Mouse (Mus musculus) telencephalon, adult 2 months (tissue): ENCODE results near the gene Fam167b.
A peak's percentile ranks its signal among the peaks of the same experiment; 100 is the strongest.
"Not testable (repeated sequence)": the region's sequence is repeated elsewhere in the genome, so short reads cannot be mapped to it uniquely, and the experiment has no call there.

Experiments
- DNase-seq: peaks from one replicate; pipeline ENCODE4 v3.0.0-alpha.2; 2011; ENCODE audit warnings: low read depth, low spot score

Gene Fam167b

GRCm38 (mm10) chr4:129561184-129561583 is 17.2 kb downstream of the Fam167b start:
- no peak for DNase-seq

- no peak for DNase-seq
Observed at GRCm38 (mm10) chr4:129558321-129558955, 19.9 kb downstream of the Fam167b start.

GRCm38 (mm10) chr4:129557256-129557808 is 21.0 kb downstream of the Fam167b start:
- no peak for DNase-seq

DNA sequence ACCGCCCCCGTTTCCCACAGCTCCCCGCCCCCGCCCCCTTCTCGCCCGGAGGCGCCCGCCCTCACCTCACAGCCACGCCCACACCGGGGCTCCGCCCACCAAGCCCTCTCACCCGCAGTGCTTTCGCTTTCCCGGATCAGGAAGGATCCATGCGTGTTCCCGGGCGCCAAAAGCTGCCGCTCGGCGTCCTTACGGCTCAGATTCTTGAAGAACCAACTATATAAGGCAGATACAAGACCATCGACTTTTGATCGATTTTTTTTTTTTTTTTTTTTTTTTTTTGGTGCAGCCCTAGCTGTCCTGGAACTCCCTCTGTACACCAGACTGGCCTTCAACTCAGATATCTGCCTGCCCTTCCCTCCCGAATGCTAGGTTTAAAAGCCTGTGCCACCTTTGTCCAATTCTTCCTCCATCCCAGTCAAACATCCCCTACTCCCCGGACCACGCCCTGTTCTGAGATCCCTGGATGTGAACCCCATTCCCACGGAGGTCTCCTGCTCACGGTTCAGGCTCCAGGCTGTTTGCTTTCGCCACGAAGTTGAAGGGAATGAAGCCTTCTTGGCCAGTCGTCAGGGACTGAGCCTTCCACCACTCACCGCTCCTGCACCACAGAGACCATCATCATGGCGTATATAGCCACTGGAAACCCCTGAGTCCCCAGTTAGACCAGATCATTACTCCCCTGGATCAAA is 21.7 kb downstream of the Fam167b start:
- DNase-seq: peak; percentile 57

DNA sequence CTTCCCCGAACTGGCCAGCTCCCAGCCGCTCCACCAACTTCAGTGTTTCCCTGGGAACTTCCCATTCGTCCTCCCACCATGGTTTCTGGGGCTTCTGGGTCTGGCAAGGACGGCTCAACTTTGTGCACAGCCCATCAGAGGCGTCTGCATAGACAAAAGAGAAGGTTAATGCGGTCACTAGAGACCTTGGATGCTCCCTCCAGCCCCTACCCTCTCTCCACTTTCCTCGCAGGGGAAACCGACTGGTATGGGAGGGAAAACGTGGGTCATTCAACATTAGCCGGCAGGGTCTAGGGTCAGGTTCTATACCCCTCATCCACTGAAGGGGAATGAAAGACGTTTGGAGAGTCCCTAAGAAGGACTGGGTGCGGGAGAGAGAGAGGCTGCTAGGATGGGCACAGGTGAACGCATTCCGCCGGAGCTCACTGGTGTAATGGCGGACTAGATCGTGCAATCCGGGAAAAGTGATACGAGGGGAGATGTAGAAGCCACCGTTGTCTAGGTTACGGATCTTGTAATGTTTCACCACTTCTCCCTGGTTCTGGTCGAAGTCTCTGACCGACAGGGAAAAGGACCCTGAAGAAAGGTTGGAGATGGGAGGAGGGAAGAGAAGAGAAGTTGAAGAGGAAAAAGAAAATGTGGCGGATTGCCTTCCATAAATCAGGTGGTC is 22.4 kb downstream of the Fam167b start:
- no peak for DNase-seq

DNA sequence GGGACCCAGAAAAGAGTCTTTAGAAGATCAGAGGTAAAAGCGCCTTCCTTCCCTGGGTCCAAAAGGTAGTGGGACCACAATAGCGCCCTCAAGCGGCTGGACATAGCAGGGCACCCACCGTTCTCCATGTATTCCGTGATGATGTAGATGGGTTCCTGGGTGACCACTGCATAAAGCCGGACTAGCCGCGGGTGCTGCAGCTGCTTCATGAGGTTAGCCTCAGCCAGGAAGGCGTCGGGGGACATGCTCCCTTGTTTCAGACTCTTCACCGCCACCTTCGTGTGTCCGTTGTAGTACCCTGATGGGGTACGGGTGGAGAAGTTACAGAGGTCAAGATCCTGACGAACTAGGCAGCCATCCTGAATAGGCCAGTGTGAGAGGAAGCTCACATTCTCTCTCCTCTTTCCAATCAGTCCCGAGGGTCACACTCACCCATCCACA is 22.9 kb downstream of the Fam167b start:
- DNase-seq: no peak

- not testable (repeated sequence) for DNase-seq
Observed at GRCm38 (mm10) chr4:129554512-129554911, 23.8 kb downstream of the Fam167b start.

DNA sequence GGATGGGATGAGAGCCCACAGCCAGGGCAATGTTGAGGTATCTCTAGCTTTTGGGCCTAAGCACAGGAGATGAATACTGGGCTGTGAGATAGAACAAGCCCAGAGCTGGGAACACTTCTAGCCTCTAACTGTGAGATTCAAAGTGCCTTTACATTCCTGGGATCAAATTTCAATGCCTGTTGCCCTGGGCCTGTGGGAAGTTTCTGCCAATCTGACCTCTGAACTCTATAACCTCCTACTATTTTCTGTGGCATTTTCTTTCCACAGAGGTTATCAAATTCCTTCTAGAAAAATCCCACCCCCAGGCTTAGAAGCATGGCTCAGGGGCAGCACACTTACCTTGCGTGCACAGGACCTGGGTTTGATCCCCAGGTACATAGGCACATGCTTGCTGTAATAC is 28.1 kb downstream of the Fam167b start:
- no peak for DNase-seq

GRCm38 (mm10) chr4:129549306-129549705 is 29.0 kb downstream of the Fam167b start:
- DNase-seq: no peak

- not testable (repeated sequence) for DNase-seq
Observed at GRCm38 (mm10) chr4:129547631-129548030, 30.7 kb downstream of the Fam167b start.

DNA sequence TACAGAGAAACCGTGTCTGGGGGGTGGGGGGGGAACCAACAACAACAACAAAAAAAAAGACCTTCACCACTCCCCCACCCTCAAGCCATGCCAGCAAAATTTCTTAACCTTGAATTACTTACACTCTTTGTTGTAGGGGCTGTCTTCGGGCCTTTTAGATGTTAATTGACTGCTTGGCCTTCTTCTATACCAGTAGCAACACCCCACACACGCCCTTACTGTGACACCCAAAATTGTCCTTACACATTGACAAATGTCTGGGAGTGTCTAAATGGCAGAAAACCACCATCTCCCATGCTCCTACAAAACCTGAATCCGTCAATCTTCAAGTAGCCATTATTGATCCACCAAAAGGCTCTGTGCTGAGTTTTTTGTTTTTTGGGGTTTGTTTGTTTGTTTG is 34.2 kb downstream of the Fam167b start:
- no peak for DNase-seq

GRCm38 (mm10) chr4:129542592-129543141 is 35.7 kb downstream of the Fam167b start, which contains the start of gene Hdac1:
Gene Hdac1, minus strand, starts transcription at chr4:129542713.
- DNase-seq: peak; percentile 87

DNA sequence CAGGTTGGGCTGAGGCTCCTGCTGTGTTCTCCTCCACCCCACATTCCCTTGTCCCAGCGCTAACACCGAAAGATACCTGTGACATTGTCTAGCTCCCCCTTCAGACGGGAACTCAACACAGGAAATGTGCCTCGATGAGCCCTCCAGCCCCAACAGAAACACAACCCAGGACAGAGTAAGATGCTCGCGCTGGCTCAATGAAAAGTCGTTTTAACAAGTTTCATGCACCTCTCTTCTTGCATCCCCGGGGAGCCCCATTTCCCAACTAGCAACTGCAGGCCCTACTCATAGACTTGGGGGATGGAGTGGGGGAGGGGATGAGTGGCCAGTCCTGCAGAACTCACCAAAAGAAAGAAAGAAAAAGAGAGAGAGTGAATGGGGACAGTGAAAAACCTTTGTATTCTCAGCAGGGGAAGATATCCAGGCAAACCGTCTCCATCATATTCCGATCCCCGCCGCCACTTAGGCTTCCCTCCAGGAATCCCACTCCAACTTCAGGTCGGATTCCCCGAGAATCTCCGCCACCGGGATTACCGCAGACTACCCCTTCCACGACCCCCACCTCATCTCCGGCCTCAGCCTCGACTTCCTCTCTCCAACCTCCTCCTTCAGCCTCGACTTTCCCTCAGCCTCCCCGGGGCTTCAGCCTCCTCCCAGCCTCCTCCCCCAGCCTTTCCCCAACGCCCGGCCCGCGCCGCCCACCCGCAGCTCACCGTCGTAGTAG is 36.3 kb downstream of the Fam167b start:
- no peak for DNase-seq

GRCm38 (mm10) chr4:129540012-129540411 is 38.3 kb downstream of the Fam167b start:
- no peak for DNase-seq

- DNase-seq: not testable (repeated sequence)
Observed at GRCm38 (mm10) chr4:129528901-129529300, 49.4 kb downstream of the Fam167b start.
